Mouse (Mus musculus) layer of hippocampus, postnatal 10 days (tissue): ENCODE data around the gene Ifih1. TPM values are rescaled to one million over a fixed set of nuclear protein-coding genes. Genes with fewer than 3 reads are reported as not detected.

Experiments
- DNase-seq, 2 experiments: peaks; one replicate each; pipeline ENCODE4 v3.0.0; 2021; ENCODE audit warnings: low spot score in 2 of 2
- long read RNA-seq: library from polyadenylated mRNA; stranded (forward); transcript quantifications from one replicate; pipeline ENCODE4 v2.0.0, GENCODE M21; 2023
- total RNA-seq, 2 experiments: library from RNA; stranded (reverse); gene quantifications; 2 replicates each; pipeline ENCODE4 v1.2.3; 2021

Ifih1 gene
- total RNA-seq: 1 to 10 TPM; 1.8 to 2.3 TPM
- long read RNA-seq, full-length matches to known transcripts: 1 of 1 reads
- long read RNA-seq, partial matches to known transcripts: 0 of 1 reads
- long read RNA-seq, other reads (novel, unspliced or antisense): 0 of 1 reads

DNA sequence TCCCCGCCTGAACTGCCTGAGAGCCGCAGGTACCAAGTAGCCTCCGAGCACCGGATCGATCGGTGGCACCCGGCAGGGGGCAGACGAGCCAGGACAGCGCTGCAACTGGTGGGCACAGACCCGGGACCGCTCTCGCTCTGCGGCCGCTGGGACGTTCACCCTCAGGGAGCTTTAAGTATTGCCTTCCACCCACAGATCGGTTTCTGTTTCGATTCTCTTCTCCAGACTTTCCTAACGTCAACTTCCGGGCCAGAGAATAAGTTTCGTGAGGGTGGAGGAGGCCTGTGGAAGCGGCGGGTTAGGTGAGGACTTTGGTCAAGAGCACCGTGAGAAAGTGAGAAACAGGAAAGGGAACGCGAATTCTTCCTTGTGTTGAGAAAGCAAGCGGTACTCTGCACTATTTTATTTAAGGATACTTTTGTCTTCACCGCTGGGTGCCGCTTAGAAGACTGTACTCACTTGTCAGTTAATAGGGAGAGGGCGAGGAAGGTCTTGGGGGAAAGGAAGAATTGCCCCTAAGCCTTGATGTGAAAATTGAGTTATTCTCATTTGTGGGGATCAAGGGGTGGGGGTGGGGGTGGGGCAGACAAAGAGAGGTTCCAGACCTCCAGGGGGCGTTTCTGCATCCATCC lies at the start of gene Ifih1:
Gene Ifih1 (minus strand): TSS at position 242 of the 632 bp plus-strand sequence.
- peak; percentile 38 to 62 for DNase-seq

DNA sequence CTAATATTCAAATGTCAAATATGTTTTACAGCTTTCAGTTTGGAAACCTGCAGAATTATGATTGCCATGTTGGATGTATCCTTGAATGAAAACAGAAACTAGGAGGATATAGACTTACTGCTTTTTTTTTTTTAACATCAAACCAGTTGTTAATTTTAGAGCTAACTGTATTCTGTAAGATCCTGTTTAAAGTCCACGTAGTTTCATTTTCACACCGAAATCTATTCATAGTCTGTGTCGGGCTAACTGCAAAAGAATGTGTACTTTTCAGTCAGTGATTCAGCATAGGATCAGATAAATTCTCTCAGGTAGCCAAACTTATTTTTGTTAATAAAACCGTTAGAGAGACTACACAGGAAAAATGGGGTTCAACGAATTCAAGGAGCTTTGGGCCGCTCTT lies 39.9 kb upstream of the Ifih1 start:
- DNase-seq: no peak

DNA sequence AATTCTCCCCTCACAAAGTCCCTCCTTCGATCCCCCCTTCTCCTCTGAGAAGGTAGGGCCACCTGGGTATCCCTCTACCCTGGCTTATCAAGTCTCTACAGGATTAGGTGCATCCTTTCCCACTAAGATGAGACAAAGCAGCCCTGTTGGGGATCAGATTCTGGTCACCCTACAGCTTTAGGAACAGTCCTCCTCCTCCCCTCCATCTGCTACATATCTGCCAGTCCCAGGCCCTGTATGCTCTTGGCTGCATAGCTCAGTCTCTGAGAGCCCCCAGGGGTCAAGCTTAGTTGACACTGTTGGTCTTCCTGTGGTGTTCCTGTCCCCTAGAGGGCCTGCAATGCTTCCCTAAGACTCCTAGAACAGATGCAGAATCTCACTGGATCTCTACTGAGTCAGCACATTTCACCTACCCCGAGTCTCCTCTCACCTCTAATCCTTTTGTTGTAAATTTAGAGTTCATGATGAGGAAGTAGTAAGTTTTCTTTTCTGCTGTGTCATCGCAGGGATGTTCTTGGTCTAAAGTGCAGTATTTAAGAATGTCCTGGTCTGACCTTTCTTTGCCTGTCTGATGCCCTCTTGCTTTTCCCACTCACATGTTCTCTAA lies 39.0 kb upstream of the Ifih1 start:
- DNase-seq: no peak

DNA sequence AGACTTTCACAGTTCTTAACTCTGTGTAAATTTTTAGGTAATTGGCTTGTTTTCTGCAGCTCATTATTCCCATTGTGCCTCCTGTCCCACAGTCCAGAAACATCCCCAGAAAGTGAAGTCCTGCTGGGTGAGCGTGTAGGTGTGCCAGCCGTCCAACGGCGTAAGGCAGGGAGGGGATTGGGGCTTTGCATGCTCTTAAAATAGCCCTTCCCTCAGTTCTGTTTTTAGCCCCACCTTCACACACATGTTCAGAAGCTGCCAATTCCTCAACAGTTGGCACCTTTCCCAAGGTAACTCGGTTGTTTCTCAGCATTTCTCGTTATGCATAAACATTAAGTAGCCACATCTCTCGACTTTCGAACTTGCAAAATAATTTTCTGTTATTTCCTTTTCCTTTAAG lies 35.6 kb upstream of the Ifih1 start:
- DNase-seq: no peak

DNA sequence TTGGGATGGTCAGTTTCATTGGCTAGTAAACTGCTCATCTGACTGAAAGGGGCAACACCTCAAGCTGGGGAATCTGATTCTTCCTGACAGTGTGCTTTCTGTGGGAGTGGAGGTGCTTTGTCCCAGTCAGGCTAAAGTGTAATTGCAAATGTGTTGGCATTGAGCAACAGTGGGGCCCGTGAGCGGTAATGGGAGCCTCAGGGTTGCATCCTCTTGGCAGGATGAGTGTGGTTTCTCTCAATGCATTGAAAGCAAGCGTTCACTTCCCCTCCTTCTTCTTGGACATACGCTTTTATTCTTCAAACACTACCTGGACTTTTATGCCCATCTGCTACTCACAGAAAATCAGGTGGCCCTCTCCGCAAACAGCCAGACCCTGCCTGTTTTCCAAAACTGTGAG lies 26.7 kb upstream of the Ifih1 start:
- DNase-seq: no peak

DNA sequence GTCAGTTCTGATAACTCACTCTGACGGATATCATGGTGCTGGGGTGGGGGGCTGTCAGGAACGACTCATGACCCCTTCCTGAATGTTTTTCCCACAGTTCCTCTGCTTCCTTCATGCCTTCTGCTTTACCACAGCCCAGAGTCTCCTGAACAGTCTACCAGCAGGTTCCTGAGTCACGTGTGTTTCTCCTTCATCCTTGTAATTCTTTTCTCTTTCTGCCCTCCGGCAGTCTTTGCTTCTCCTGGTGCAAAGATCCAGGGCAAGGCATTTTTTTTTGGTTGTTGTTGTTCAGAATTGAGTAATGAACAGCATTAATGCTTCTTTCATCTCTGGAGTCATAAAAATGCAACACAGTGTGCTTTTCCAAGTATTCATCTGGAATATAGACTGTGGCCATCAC lies 24.7 kb upstream of the Ifih1 start:
- DNase-seq: no peak

DNA sequence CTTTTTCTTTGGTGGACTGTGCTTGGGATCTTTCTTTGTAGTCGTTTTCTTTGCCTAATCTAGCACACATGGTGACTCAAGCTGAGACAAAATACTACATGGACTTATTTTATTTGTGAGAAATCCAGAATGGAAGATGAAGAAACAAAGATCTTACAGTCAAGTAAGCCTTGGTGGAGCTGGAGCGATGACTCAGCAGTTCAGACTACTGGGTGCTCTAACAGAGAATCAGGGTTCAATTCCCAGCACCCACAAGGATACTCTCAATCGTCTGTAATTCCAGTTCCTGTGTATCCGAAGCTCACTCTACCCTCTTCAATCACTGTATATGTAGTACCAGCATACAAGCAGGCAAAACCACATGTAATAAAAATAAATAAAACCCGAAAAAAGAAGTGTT lies 24.2 kb upstream of the Ifih1 start:
- DNase-seq: no peak

DNA sequence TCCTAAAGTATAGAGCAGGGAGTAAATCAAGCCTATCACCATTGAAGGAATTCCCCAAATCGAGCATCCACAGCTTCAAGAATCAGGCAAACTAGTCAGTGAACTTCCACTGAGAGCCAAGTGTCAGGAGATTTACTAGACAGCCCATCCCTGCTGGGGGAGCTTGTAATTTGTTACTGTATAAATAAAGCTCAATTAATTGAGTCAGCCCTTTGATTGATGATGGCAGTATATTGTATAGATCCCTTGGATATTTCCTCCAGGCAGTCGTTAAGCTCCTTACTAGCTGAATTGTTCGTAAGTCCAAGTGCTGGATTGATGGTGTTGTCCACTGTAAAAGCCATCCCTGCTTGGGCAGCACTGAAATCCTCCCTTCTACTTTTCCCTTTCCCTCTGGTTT lies 23.8 kb upstream of the Ifih1 start:
- DNase-seq: no peak

DNA sequence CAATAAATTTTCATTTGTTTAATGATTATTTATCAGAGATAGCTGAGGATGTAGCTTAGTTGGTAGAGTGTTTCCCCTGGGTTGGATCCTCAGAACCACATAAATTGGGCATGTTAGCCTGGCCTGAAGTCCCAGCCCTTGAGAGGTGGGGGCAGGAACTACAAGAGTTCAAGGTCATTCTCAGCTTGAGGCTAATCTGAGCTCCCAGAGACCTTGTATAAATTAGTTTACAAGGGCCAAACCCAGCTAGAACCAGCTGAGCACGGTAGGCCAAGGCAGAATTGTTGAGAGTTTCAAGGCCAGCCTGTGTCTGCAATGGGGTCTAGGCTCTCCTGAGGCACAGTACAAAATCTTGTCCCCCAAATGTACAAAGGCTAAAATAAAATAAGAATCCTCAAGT lies 19.5 kb upstream of the Ifih1 start:
- DNase-seq: no peak

DNA sequence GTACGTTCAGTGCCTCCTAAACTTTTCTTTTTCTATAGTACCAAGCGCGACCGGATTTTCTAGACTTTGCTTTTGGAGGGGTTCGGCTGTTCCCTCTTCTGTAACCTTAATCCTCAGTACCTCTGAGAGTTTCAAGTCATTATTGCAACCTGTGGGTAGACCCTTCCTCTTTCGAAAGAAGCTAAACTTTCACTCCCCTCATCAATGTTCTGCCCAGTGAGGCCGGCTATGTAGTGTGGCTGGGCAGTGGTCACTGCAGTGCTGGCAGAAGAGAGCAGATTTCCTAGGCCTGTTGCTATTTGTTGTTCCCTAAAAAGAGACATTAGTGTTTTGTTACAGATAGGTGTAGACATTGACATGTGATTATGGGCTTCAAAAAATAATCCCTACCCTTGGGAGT lies 18.8 kb upstream of the Ifih1 start:
- DNase-seq: no peak

DNA sequence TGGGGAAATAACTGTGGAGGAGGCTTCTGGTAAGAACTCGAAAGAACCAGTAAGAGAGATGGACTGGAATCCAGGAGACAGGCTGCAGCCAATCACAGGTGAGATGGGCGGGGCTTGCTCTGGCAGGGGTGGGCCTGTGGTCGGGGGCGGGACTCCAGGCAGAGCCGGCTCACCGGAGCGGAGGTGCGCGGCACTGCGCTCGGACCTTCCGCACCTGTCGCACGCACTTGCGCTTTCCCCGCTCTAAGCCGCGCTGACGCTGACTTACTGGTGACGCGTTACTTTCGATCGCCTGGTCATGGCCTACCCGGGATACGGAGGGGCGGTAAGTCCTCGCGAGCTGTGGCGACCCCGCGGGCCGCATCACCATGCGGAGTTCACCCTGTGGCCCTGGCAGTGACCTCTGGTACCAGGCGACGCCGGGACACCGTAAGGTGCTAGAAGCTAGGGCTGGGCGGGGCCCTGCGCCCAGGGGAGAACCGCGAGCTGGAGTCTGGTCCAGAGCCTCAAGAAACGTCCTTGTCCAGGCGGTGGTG lies 18.1 kb upstream of the Ifih1 start, which contains the start of gene Gca:
Gene Gca (plus strand): TSS at position 151 of the 536 bp plus-strand sequence.
- peak; percentile 78 to 84 for DNase-seq

DNA sequence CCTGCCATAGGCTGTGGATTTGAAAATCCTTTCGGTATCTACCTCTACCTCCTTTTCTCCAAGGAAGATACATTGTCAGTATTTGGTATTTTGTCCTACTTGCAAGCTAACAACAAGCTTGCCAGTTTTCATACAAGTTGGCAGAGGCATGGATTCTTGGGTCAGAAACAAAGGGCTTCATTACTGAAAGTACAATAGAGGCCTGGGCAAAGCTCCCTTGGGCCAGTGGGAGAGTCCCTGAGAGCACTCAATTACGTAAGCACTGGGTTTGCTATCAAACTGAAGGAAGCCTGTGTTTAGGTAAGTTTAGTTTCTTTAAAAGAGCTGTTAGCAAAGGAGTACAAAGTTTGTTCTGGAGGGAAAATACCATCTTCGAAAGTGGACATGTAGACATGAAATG lies 16.5 kb upstream of the Ifih1 start:
- DNase-seq: no peak

DNA sequence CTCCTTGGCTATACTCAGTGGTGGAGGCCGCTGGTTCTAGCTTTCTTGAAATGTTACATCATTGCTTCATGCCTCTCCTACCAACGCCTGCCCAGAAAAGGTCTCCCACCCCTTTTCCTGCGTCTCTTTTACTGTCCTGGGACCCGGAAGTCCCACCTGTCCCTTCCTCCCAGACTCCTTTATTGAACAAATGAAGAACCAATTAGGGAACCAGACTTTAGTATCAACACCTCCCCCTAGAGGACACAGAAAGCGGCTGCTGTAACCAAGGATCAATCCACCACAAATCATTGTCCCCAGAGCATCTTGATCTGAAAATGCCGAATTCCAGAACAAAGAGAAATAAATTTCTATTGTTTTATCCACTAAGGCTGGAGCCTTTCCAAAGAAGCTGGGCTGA lies 14.5 kb upstream of the Ifih1 start:
- DNase-seq: no peak

DNA sequence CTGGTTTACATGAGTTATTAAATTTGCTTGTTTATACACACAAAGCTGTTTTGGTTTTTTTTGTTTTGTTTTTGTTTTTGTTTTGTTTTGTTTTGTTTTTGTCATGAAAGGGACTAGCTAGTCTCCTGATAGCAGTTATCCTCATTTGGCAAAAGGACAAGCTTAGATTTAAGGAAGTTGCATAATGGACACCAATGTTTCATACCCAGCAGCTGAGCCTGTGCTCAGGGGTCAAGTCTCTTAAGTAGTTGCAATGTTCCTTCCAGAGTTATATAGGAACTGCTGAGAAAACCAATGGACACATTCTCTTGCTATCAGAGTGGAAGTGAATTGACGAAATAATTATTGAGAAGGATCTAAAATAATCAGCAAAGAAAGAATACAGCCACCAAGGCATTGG lies 10.0 kb upstream of the Ifih1 start:
- no peak for DNase-seq

DNA sequence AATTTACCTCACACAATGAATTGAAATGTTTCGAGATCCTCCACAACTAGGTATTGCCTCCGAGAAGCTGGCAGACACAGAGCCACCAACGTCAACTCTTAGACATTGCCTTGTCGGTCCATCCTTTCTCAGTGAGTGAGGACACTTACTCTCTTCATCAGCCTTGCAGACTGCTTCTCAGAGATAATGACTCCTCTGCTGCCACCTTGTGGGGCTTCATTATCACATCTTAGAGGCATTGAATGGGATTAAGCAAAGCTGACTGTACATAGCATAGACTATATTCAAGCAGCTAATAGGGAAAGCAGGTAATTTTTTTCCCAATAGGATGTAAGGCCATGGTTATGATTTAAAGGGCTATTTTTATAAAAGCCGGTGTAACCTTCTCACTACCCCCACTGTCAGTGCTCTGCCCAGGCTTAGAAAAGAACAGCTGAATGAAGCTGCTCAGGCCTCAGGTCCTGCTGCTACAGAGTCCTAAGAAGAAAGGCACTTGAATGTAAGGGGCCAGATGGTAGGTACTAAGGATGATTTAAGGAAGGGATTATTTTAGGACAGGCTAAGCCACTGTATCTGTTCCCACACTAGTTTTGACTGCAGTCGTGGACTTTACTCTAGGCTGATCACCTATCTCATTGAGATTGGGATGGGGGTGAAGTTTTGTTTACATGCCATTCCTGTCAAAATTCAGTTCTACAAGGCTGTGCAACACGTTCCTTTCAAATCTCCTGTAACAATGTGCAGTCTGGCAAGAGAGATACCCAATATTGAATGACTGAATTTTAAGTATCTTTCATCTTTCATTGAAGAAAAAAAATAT lies 8.7 kb upstream of the Ifih1 start:
- DNase-seq: peak; percentile 66 to 74

DNA sequence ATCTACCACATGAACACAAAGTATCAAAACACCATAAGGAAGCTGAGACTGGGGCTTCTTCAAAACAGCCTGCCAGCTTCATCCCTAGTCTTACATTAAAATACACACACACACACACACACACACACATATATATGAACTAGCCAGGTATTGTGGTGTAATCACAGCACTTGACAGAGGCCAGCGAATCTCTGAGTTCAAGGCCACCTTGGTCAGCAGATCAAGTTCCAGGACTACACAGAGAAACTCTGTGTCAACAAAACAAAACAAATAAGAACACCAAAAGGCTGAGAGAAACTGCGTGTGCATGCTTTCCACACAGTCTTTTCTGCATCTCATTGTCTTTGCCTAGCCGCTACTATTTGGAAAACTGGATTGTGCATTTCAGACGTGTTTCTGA lies 6.4 kb upstream of the Ifih1 start:
- no peak for DNase-seq

DNA sequence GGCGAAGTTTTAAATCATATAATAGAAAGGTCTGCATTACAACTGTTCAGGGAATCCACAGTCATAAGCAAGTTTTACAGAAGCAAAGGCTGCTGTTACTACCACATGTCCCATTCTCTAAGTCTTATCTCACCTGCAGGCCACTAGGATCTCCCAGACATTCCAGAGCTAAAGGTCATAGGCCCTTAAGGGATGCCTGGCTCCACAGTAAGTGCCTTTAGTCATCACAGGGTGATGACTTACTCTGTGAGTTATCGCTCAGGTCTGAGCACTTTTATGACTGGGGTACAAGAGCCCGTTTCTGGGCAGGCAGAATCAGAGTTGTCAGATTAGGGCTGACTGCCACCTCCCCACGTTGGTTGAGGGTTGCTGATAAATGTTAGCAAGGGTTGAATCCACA lies 5.8 kb upstream of the Ifih1 start:
- no peak for DNase-seq

DNA sequence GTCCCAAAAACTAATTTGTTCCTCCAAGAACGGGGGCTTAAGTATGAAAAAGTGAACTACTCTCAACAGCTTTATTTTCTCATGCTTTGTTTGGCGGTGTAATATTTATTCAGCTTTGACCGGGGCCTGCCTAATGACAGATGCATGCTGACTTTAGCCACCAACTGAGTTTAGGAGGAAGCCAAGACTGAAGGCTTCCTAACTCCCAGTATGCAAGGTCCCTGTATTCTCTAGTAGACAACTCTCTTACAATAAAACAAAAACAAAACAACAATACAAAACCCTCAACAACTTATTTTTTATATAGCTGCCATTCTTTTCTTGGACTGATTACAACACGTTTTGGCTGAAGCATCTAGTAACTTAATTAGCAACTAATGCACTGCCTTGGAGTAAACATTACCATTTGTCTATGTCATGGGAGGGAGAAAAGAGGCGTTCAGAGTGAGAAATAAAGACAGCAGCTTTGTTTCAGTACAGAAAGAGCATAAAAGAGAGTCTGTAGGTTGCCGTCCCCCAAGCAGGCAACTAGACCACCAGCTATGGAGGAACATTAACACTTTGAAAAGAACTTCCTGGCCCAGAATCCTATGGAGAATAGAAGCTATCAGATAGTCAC lies 725 bp upstream of the Ifih1 start:
- DNase-seq: no peak

DNA sequence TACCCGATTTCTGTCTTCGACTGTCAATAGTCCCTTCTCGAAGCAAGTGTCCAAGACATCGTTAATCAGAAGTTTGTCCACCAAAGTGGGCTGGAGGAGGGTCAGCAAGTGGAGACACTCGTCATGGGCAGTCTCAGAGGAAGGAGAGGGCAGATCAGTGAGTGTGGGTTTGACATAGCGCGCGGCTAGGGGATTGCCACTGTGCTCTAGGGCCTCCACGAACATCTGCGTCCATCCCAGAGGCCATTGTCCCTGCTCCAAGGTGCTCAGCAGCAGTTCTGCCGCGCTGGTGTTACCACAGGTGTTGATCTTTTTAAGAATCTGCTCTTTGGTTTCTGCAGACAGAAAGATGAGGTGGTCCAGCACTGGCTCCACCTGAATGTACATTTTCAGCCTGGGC lies 580 bp downstream of the Ifih1 start:
- DNase-seq: no peak

DNA sequence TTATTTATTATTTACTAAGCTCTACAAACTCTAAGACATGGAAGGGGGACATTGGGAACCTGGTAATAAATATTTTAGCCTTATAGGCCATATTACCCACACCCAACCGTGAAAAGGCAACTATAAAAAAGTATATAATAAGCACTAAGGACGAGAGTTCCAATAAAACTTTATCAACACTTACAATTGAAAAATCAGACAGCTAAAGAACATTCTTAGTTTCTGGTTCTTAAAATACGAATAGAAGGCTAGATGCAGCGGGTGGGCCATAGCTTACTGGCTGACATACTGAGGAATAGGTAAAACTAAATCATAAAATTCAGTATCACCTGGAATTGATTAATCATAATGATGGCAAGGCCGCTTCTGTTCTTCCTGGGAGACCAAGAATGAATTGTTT lies 1.2 kb downstream of the Ifih1 start:
- no peak for DNase-seq
